Mouse (Mus musculus) embryonic fibroblast, embryonic 13.5 days (primary cell): ENCODE measurements around the gene Phf5a.

Experiments used
- CTCF ChIP-seq: IDR thresholded peaks from 2 replicates; pipeline ENCODE4 v1.5.1; 2011; ENCODE audit warnings: mild to moderate bottlenecking, control low read depth, low read length, moderate library complexity, borderline replicate concordance; ENCODE audit not compliant: insufficient read depth
- POLR2A ChIP-seq: IDR thresholded peaks from 2 replicates; pipeline ENCODE4 v1.6.1; 2011; ENCODE audit warnings: low read depth, mild to moderate bottlenecking, control low read depth, low read length, moderate library complexity

GRCm38 (mm10) chr15:81828426-81829207, 43.1 kb downstream of the Phf5a start:
- TF ChIP-seq POLR2A (no peak), CTCF (no peak)
